Comparison of ENCODE assay signal across 15 mouse cellular contexts in the genomic region with DNA sequence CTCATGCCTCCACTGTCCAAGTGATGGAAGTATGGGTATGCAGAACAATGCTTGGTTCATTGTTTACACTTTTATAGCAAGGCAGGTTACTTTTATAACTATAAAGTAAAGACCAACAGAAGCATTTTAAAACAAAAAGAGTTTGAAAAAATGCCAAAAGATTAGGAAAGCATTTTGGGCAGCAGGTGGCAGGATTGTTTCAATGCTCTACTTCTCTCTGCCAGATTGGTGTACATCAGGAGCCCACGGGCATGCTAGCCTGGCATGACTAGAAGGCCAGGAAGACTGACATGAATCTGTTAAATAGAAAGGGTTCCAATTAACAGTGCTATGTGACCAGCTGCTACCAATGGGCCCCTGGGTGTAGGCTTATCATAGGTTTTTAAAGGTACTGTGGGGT. TPM values are rescaled to one million over a fixed set of nuclear protein-coding genes. Genes with fewer than 3 reads are reported as not detected.
A peak's percentile ranks its signal among the peaks of the same experiment; 100 is the strongest.
DNase-seq lines count a peak whose midpoint lies in the region; ATAC-seq and TF ChIP-seq lines count a peak whose summit lies in the region.
"Had no signal": no experiment of that assay in that cellular context is flagged by ENCODE, and none has a peak within 500 bp of the region (broad histone marks: within the 10 kb centered on the region; RNA-seq: fewer than 3 reads in every experiment).

No protein-coding gene starts in this region.

- TF ChIP-seq CTCF in hindbrain, postnatal 0 days (IDR thresholded peaks at IDR 0.05; ENCODE audit: low read depth): no peak; the same call in 1 of the 2 replicates
- no peak for TF ChIP-seq CTCF in thymus, adult 2 months (IDR thresholded peaks at IDR 0.05; ENCODE audit: borderline replicate concordance, control insufficient read depth, extremely low read depth, insufficient read depth, low read length, poor library complexity)

- H3K36me3 ChIP-seq in hindbrain, postnatal 0 days (ENCODE audit: insufficient read depth, low read length): no peaks in the 10 kb centered on the region
- no peaks in the 10 kb centered on the region for H3K36me3 ChIP-seq in hindbrain, embryonic 16.5 days (ENCODE audit: control insufficient read depth, insufficient read depth, low read length)
- no peaks in the 10 kb centered on the region for H3K36me3 ChIP-seq in thymus, adult 2 months (ENCODE audit: control insufficient read depth, insufficient read depth, low read length)
- no peaks in the 10 kb centered on the region for H3K36me3 ChIP-seq in kidney, embryonic 16.5 days (ENCODE audit: insufficient read depth, low read length)

- H3K27me3 ChIP-seq in hindbrain, postnatal 0 days (ENCODE audit: insufficient read depth, low read length): no peaks in the 10 kb centered on the region
- H3K27me3 ChIP-seq in hindbrain, embryonic 16.5 days (replicated peaks; ENCODE audit: control insufficient read depth, insufficient read depth, low read length): no peaks in the 10 kb centered on the region
- no peaks in the 10 kb centered on the region for H3K27me3 ChIP-seq in thymus, adult 2 months (ENCODE audit: control insufficient read depth, insufficient read depth, low read length)
- H3K27me3 ChIP-seq in kidney, embryonic 16.5 days (ENCODE audit: insufficient read depth, low read length): no peaks in the 10 kb centered on the region

- no peak overlapping the region for H3K9ac ChIP-seq in hindbrain, postnatal 0 days (replicated peaks; ENCODE audit: low read length)
- H3K9ac ChIP-seq in hindbrain, embryonic 16.5 days (ENCODE audit: low read depth, low read length): no peak overlapping the region
- H3K9ac ChIP-seq in kidney, embryonic 16.5 days (replicated peaks; ENCODE audit: low read length): no peak overlapping the region

- H3K27ac ChIP-seq in hindbrain, postnatal 0 days: no peak overlapping the region
- H3K27ac ChIP-seq in hindbrain, embryonic 16.5 days (ENCODE audit: low read depth, low read length): no peak overlapping the region
- no peak overlapping the region for H3K27ac ChIP-seq in thymus, adult 2 months (ENCODE audit: control insufficient read depth, insufficient read depth, low read length)
- no peak overlapping the region for H3K27ac ChIP-seq in kidney, embryonic 16.5 days (ENCODE audit: low read length)
- H3K27ac ChIP-seq: heart, adult 2 months had no signal

- peak; percentile 1 for DNase-seq in hindbrain, postnatal 0 days (ENCODE audit: low spot score)
- DNase-seq in thymus, adult 2 months: peak; percentile 31
- no peak for DNase-seq in thymus, adult 18-20 months
- DNase-seq in layer of hippocampus, adult 9-11 months: peak; percentile 5
- no peak for DNase-seq in retina, postnatal 1 day
- DNase-seq: cerebellum, postnatal 25 days; heart, adult 2 months; heart, postnatal 14 days; liver had no signal

- WGBS in hindbrain, postnatal 0 days: 41% methylated on average over 1 of the region's 1 CpGs
- 50% methylated on average over 1 of the region's 1 CpGs for WGBS in hindbrain, embryonic 16.5 days
- 27% methylated on average over 1 of the region's 1 CpGs for WGBS in thymus, adult 2 months
- WGBS in kidney, embryonic 16.5 days: 64% methylated on average over 1 of the region's 1 CpGs

- no peak for TF ChIP-seq POLR2A in thymus, adult 2 months (IDR thresholded peaks at IDR 0.05; ENCODE audit: control insufficient read depth, extremely low read depth, insufficient read depth, low read length, poor library complexity)

- H3K4me2 ChIP-seq in hindbrain, postnatal 0 days (ENCODE audit: low read depth, low read length): no peak overlapping the region
- no peak overlapping the region for H3K4me2 ChIP-seq in hindbrain, embryonic 16.5 days (ENCODE audit: low read length)
- no peak overlapping the region for H3K4me2 ChIP-seq in kidney, embryonic 16.5 days (replicated peaks; ENCODE audit: low read depth, low read length)

- no peaks in the 10 kb centered on the region for H3K9me3 ChIP-seq in hindbrain, postnatal 0 days (ENCODE audit: low read length)
- H3K9me3 ChIP-seq in hindbrain, embryonic 16.5 days (ENCODE audit: control insufficient read depth, low read length): no peaks in the 10 kb centered on the region
- H3K9me3 ChIP-seq in kidney, embryonic 16.5 days (ENCODE audit: low read length): no peaks in the 10 kb centered on the region

- no peak overlapping the region for H3K4me3 ChIP-seq in hindbrain, postnatal 0 days (ENCODE audit: low read length)
- H3K4me3 ChIP-seq in hindbrain, embryonic 16.5 days (ENCODE audit: low read length): no peak overlapping the region
- H3K4me3 ChIP-seq in thymus, adult 2 months (ENCODE audit: control insufficient read depth, insufficient read depth, low read length): no peak overlapping the region
- H3K4me3 ChIP-seq in kidney, embryonic 16.5 days (ENCODE audit: low read length): no peak overlapping the region
- H3K4me3 ChIP-seq: heart, adult 2 months had no signal

- no peak for ATAC-seq in hindbrain, postnatal 0 days
- no peak for ATAC-seq in hindbrain, embryonic 16.5 days
- no peak for ATAC-seq in kidney, embryonic 16.5 days (ENCODE audit: low FRiP score, low TSS enrichment)
- ATAC-seq: intestine, embryonic 16.5 days had no signal

- H3K4me1 ChIP-seq in hindbrain, postnatal 0 days (ENCODE audit: insufficient read depth, low read length): no peaks in the 10 kb centered on the region
- no peaks in the 10 kb centered on the region for H3K4me1 ChIP-seq in hindbrain, embryonic 16.5 days (ENCODE audit: control insufficient read depth, insufficient read depth, low read depth, low read length)
- no peaks in the 10 kb centered on the region for H3K4me1 ChIP-seq in thymus, adult 2 months (replicated peaks; ENCODE audit: control insufficient read depth, insufficient read depth, low read length)
- no peaks in the 10 kb centered on the region for H3K4me1 ChIP-seq in kidney, embryonic 16.5 days (ENCODE audit: insufficient read depth, low read length)

RNA-seq across cellular contexts. Expression of gene Cd40lg, which starts 45.4 kb away (rescaled TPM):
- not detected in 2 replicates for total RNA-seq in hindbrain, postnatal 0 days (2014; rRNA removed)
- not detected in 2 replicates for polyA plus RNA-seq in hindbrain, postnatal 0 days (2015; fragmentation: Nextera tagmentation; extraction: Ambion mirVana)
- polyA plus RNA-seq in hindbrain, embryonic 16.5 days (2015; fragmentation: Nextera tagmentation; extraction: Ambion mirVana): 0.13 TPM in 1 of 2 replicates, not detected in the other
- 6.0 and 7.2 TPM in 2 replicates for polyA plus RNA-seq in thymus, adult 2 months (2012; rRNA removed)
- not detected in 2 replicates for polyA plus RNA-seq in kidney, embryonic 16.5 days (2015; fragmentation: Nextera tagmentation; extraction: Ambion mirVana)
- total RNA-seq: heart, adult 2 months; layer of hippocampus, postnatal 14 days had no signal
- polyA plus RNA-seq: frontal cortex, adult 2 months; intestine, embryonic 16.5 days; stomach, embryonic 16.5 days had no signal

Comparison
In these comparisons a context has a peak if more than half of its experiments do, and no peak if none do; other contexts are left out.
1. DNase-seq: peak in hindbrain, postnatal 0 days (single experiment), thymus, adult 2 months (single experiment) and layer of hippocampus, adult 9-11 months (single experiment); none in thymus, adult 18-20 months (0 of 2) and retina, postnatal 1 day (single experiment).